Mouse (Mus musculus) forebrain, postnatal 0 days (tissue): ENCODE measurements around the gene Gm21985. TPM values are rescaled to one million over a fixed set of nuclear protein-coding genes. Genes with fewer than 3 reads are reported as not detected.
"Not testable (repeated sequence)": the region's sequence is repeated elsewhere in the genome, so short reads cannot be mapped to it uniquely, and the experiment has no call there.

ENCODE experiments used
- ATAC-seq: fragments of 200-750 bp; cut with Nextera tagmentation; 2 replicates; pipeline ENCODE4 v1.8.0; 2017; ENCODE audit warnings: mild to moderate bottlenecking, moderate library complexity
- DNase-seq: peaks from one replicate; pipeline ENCODE4 v3.0.0-alpha.2; 2015
- H3K27ac ChIP-seq: fragments of 300-500 bp; sonication (generic); 2 replicates; pipeline ENCODE4 v1.5.1; 2014; ENCODE audit warnings: low read depth, mild to moderate bottlenecking, antibody characterized with exemption, low read length, moderate library complexity, mixed read lengths
- H3K27me3 ChIP-seq: fragments of 300-500 bp; sonication (generic); 2 replicates; pipeline ENCODE4 v1.6.1; 2014; ENCODE audit warnings: mild to moderate bottlenecking, low read length, mixed read lengths; ENCODE audit not compliant: insufficient read depth
- H3K36me3 ChIP-seq: fragments of 300-500 bp; sonication (generic); 2 replicates; pipeline ENCODE4 v1.6.1; 2014; ENCODE audit warnings: mild to moderate bottlenecking, moderate library complexity; ENCODE audit not compliant: insufficient read depth
- H3K4me1 ChIP-seq: fragments of 300-500 bp; sonication (generic); 2 replicates; pipeline ENCODE4 v1.6.1; 2014; ENCODE audit warnings: antibody characterized with exemption; ENCODE audit not compliant: insufficient read depth
- H3K4me2 ChIP-seq: fragments of 300-500 bp; sonication (generic); 2 replicates; pipeline ENCODE4 v1.6.1; 2014; ENCODE audit warnings: low read depth, mild to moderate bottlenecking, moderate library complexity
- H3K4me3 ChIP-seq: fragments of 300-500 bp; sonication (generic); 2 replicates; pipeline ENCODE4 v1.5.1; 2014; ENCODE audit warnings: low read depth, low read length, mixed read lengths
- H3K9ac ChIP-seq: fragments of 300-500 bp; sonication (generic); 2 replicates; pipeline ENCODE4 v1.6.1; 2014; ENCODE audit warnings: mild to moderate bottlenecking
- H3K9me3 ChIP-seq: fragments of 300-500 bp; sonication (generic); 2 replicates; pipeline ENCODE4 v1.6.1; 2016; ENCODE audit warnings: low read length
- CTCF ChIP-seq: sonication (generic); IDR thresholded peaks from 2 replicates; pipeline ENCODE4 v1.5.1; 2016; ENCODE audit warnings: antibody characterized with exemption, control low read depth, low read depth
- WGBS: fragments of 180-500 bp; shearing (Covaris S2); extraction: QIAGEN DNeasy Blood & Tissue Kit; methylation state at CpG from one replicate; pipeline ENCODE4 v1.1.7; 2014; 5-methylcytosine and 5-hydroxymethylcytosine counted together
- polyA plus RNA-seq: library from polyadenylated mRNA; unstranded; fragments of >200 nt; fragmentation: Nextera tagmentation; extraction: Ambion mirVana; gene quantifications from 2 replicates; pipeline ENCODE4 v1.2.1, GENCODE M21; 2015
- total RNA-seq: library from RNA; depleted of rRNA; stranded (reverse); fragments of >200 nt; gene quantifications from 2 replicates; pipeline ENCODE4 v1.2.3, GENCODE M21; 2014

Gene Gm21985
- total and polyA plus RNA-seq, 2 experiments from 2014 or later = 1.9 TPM; not detected in 1

DNA sequence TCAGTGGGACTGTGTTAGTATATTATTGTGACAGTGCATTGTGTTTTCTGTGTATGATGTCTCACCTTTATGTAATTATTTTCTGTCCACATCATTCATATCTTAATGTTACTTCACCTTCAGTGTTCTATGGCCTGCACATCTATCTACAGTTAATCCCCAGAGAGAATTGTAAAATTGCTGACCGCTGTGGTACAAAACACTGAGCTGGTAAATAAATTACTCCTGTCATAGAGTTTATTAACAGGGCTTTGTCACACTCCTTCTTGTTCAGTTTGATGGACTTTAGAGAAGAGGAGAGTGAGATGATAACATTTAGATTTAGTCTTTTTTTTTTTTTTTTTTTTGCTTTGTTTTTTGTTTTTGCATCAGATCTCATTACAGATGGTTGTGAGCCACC is 16.7 kb downstream of the Gm21985 start:
- no peak overlapping the region for H3K27ac ChIP-seq
- no peak overlapping the region for H3K9ac ChIP-seq
- H3K36me3 ChIP-seq = no peaks in the 10 kb centered on the region
- no peak overlapping the region for H3K4me3 ChIP-seq
- no peak overlapping the region for H3K4me2 ChIP-seq
- 100% methylated on average over 1 of the region's 1 CpGs for WGBS
- H3K27me3 ChIP-seq = no peaks in the 10 kb centered on the region
- no peak for DNase-seq
- H3K9me3 ChIP-seq = no peaks in the 10 kb centered on the region
- TF ChIP-seq CTCF = no peak
- ATAC-seq = no peak
- H3K4me1 ChIP-seq = 0 out of 2 replicates have a peak, but pooled peaks cover 3% of the 10 kb centered on the region

DNA sequence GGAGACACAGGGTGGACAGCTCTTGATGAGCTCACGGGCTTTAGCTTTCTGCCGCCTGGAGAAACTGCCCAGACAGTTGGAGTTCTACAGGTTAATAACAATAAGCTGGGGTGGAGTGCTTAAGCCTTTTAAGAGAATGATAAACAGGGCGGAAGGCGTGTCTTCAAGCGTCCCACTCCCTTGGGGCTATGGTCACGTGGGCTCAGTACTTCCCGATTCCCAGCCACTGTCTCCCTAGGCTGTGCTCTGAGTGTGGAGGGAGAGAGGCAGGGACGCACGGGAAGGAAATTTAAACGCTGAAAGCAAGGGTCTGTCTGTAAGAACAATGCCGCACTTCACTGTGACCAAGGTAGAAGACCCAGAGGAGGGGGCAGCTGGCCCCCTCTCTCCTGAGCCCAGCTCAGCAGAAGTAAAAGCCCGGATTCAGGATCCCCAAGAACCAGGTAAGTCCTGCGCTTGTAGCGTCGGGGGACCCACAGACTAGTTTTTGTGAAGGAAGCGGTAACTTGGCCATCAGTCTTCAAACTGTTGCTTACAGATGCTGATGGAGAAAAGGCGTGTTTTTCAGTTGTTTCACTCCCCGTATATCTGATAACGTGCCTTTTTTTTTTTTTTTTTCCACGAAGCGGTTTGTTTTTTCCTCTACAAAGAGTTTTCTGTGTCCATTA is 18.4 kb downstream of the Gm21985 start:
- no peaks in the 10 kb centered on the region for H3K9me3 ChIP-seq
- no peaks in the 10 kb centered on the region for H3K27me3 ChIP-seq
- H3K4me1 ChIP-seq = 0 out of 2 replicates have a peak, but pooled peaks cover 3% of the 10 kb centered on the region
- 2% methylated on average over 21 of the region's 21 CpGs for WGBS
- ATAC-seq (peak; percentile 86), DNase-seq (peak; percentile 32)
- H3K4me3 ChIP-seq = peak overlapping the region; percentile 33
- H3K36me3 ChIP-seq = no peaks in the 10 kb centered on the region
- H3K9ac ChIP-seq = peak overlapping the region; percentile 48; the same call in 1 of the 2 replicates
- no peak overlapping the region for H3K27ac ChIP-seq
- TF ChIP-seq CTCF = no peak
- H3K4me2 ChIP-seq = peak overlapping the region; percentile 74

DNA sequence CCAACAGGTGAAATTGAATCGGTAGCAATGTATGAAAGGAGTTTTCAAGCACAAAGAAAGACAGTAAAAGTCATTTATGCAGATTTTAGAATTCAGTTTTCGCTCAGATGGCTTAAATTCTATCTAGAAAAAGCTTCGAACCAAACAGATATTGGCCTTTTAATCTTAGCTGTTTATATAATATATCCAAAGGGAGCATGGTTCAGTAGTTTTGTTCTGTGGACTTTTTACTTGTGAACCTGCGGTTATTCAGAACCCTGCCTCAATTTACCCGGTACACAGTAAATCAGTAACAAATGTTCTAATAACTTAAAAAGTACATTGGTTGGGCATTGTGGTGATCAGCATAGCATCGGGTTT is 18.9 kb downstream of the Gm21985 start:
- Histone ChIP-seq H3K27ac (no peak overlapping the region), H3K36me3 (no peaks in the 10 kb centered on the region), H3K4me2 (peak overlapping the region; percentile 74), H3K4me1 (0 out of 2 replicates have a peak, but pooled peaks cover 3% of the 10 kb centered on the region), H3K4me3 (peak overlapping the region; percentile 33; the same call in 1 of the 2 replicates), H3K9me3 (no peaks in the 10 kb centered on the region), H3K9ac (peak overlapping the region; percentile 48; the same call in 1 of the 2 replicates), H3K27me3 (no peaks in the 10 kb centered on the region)
- WGBS = 56% methylated on average over 6 of the region's 6 CpGs
- DNase-seq (no peak), ATAC-seq (no peak)
- TF ChIP-seq CTCF = no peak

- not testable (repeated sequence) for H3K4me2 ChIP-seq, H3K4me1 ChIP-seq, H3K36me3 ChIP-seq, H3K9me3 ChIP-seq, DNase-seq, ATAC-seq, H3K4me3 ChIP-seq, H3K27ac ChIP-seq, H3K9ac ChIP-seq, H3K27me3 ChIP-seq
- WGBS = 100% methylated on average over 1 of the region's 1 CpGs
Observed at GRCm38 (mm10) chr2:112286062-112286461, 19.9 kb downstream of the Gm21985 start.

DNA sequence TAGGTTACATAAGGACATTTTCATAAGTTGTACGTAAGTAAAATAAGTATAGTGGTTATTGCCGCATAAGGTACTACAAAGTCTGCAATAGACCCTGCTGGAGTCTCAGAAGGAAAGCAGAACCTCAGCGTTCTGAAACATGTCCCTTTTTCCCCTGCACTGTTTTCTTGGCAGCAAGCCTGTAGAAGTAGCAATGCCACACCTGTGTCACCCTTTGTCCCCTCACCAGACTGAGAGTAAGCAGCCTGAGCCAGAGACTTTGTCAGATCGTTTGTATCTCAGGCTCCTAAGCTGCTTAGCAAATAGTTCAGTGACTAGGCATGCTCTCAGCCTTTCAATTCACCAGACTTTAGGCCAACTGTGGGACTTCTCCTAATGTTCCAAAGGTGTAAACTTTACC is 20.9 kb downstream of the Gm21985 start:
- Histone ChIP-seq H3K27me3 (no peaks in the 10 kb centered on the region), H3K9ac (no peak overlapping the region), H3K9me3 (no peaks in the 10 kb centered on the region), H3K27ac (no peak overlapping the region), H3K4me2 (no peak overlapping the region), H3K4me1 (0 out of 2 replicates have a peak, but pooled peaks cover 3% of the 10 kb centered on the region), H3K36me3 (no peaks in the 10 kb centered on the region), H3K4me3 (no peak overlapping the region)
- no peak for DNase-seq
- WGBS = 56% methylated on average over 4 of the region's 4 CpGs
- ATAC-seq = no peak
- TF ChIP-seq CTCF = no peak

DNA sequence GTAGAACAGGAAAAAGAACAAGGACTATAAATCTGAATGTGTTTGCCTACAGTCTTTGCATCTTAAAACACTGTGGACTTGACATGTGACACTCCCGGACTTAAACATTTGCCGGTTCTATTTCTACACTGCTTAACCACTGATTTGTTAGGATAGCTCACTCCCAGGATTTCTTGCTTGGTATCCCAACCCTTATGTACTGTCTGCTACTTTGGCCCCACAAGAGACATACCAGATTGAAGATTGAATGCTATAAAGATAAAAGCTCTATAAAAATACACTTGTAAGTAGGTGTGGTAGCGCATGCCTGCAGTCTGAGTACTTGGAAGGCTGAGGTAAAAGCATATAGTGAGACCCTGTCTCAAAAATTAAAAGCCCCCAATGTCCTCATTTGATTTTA is 23.4 kb downstream of the Gm21985 start:
- Histone ChIP-seq H3K36me3 (no peaks in the 10 kb centered on the region), H3K4me3 (no peak overlapping the region), H3K4me1 (0 out of 2 replicates have a peak, but pooled peaks cover 2% of the 10 kb centered on the region), H3K27me3 (no peaks in the 10 kb centered on the region), H3K9me3 (no peaks in the 10 kb centered on the region), H3K4me2 (no peak overlapping the region), H3K27ac (no peak overlapping the region), H3K9ac (no peak overlapping the region)
- TF ChIP-seq CTCF = no peak
- 90% methylated on average over 3 of the region's 3 CpGs for WGBS
- DNase-seq = no peak
- no peak for ATAC-seq

GRCm38 (mm10) chr2:112292823-112293222 is 26.7 kb downstream of the Gm21985 start:
- Histone ChIP-seq H3K4me2 (no peak overlapping the region), H3K27ac (no peak overlapping the region), H3K4me3 (no peak overlapping the region), H3K9me3 (no peaks in the 10 kb centered on the region), H3K36me3 (no peaks in the 10 kb centered on the region), H3K4me1 (no peaks in the 10 kb centered on the region), H3K27me3 (no peaks in the 10 kb centered on the region), H3K9ac (no peak overlapping the region)
- TF ChIP-seq CTCF = no peak
- no peak for DNase-seq
- 82% methylated on average over 2 of the region's 2 CpGs for WGBS
- ATAC-seq = no peak
